Mouse (Mus musculus) neutrophil, adult 59 days (primary cell): Measurements from ENCODE around the gene Zfp688. TPM values are rescaled to one million over a fixed set of nuclear protein-coding genes. Genes with fewer than 3 reads are reported as not detected.

Experiments
- total RNA-seq, 2 experiments: library from RNA; stranded (reverse); gene quantifications; 1 replicate in 1 of 2; 2 replicates in 1 of 2; pipeline ENCODE4 v1.2.4; 2023

Zfp688 gene
- 10 to 100 TPM; 11.8 to 13.5 TPM for total RNA-seq

DNA sequence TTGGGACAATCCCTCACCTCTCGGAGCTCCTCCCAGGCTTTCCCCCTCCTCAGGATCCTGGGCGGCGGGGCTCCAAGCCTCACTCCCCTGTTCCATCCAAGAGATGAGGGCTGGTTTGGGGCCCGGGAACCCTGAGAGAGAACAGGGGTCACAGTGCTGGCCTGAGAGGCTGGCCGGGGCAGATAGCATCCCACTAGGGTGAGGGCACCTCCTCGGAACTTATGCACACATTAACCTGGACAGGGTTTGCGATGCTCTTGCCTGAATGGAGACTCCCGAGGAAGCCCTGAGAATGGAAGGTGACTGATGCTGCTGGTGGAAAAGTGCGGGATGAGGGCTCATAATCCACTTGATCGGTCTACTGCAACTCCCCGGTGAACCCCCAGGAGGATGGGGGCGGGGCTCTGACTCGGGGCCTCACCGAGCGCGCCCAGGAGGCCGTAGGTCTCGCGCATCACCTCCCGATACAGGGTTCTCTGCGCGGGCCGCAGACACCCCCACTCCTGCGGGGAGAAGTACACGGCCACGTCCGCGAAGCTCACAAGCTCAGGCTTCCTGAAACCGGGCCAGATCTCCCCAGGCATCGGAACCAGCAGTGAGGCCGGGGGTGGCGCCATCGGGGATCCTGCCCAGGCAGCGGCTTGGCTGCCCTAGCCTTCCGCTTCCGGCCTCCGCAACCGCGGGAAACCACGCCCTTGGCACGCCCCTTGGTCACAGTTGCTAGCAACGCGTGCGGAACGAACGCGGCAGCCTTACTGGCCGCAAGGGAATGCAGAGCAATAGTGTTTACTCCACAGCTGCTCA lies at the start of gene Zfp688:
Zfp688 (minus strand) TSS at position 681 of the 804 bp plus-strand sequence.

DNA sequence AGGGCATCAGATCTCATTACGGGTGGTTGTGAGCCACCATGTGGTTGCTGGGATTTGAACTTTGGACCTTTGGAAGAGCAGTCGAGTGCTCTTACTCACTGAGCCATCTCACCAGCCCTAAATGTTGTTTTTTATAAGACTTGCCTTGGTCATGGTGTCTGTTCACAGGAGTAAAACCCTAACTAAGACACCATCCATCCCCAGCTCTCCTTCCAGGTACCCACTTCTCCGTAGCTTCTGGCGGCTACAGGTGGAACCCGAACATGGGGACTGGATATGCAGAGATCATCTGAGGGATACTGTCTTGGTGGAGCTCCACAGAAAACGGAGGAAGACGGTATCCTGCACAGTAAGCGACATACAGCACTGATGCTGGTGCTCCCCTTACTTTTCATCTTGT lies 37.4 kb upstream of the Zfp688 start, which contains the start of gene Prr14:
Prr14 (plus strand) TSS at position 301 of the 400 bp plus-strand sequence.

GRCm38 (mm10) chr7:127448521-127449300 lies 26.8 kb upstream of the Zfp688 start, which contains the start of gene Zfp689:
Zfp689 (minus strand) TSS chr7:127449158.

GRCm38 (mm10) chr7:127406002-127406987 lies 15.6 kb downstream of the Zfp688 start, which contains the start of gene Zfp764:
Zfp764 (minus strand) TSS chr7:127406822.

DNA sequence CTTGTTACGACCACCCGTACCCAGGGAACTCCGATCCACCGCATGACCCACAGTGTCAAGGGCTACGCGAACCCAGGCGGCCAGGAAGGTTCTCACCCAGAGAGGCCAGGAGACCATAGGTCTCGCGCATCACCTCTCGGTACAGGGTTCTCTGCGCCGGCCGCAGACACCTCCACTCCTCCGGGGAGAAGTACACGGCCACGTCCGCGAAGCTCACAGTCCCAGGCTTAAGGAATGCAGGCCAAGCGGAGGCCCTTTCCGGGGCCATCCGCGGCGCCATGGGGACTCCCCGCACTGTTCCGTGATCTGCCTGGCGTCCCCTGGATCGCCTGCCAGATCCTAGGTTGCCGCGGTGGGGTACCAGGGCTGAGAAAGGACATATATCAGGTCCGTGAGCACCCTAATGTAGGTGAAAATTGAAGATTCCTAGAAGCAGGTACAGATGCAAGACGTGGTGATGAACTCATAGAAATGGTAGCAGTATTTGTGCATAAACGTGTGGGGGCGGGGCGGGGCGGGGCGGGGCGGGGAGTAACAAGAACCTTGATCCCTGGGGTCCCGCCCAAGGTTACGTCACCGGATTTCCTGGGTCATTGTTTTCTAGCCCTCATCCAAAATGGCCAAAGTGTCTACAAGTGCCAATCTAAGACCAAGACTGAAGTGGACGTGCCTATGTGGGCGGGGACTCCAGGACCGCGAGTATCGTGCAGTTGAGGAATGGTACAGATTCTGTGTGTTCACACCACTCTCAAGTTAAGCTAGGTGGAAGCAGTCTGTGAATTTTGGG lies 28.5 kb downstream of the Zfp688 start, which contains the start of gene E430018J23Rik:
E430018J23Rik (minus strand) TSS at position 473 of the 787 bp plus-strand sequence.

DNA sequence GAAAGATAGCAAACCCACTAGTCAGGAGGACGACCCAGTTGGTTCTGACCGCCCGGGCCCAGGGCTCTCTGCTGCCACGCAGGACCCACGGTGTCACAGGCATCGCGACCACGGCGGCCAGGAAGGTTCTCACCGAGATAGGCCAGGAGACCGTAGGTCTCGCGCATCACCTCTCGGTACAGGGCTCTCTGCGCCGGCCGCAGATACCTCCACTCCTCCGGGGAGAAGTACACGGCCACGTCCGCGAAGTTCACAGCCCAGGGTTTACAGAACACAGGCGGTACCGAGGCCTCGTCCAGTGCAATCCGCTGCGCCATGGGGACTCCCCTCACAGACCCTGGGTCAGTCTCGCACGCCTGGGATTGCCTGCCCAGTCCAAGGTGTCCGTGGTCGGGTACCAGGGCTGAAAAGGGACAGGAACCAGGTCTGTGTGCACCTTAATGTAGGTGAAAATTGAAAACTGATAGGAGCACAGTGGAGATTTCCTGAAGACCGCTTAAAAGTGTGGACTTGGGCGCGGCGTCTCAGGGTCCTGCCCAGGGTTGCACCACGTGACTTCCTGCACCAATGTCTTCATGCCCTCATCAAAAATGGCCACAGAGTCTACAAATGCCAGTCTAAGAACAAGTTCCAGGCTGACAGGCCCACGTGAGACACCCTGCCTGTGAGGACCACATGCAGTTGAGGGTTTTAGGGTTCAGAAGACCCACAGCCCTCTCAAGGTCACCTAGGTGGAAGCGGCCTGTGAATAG lies 35.1 kb downstream of the Zfp688 start, which contains the start of gene 9130019O22Rik:
9130019O22Rik (minus strand) TSS at position 526 of the 752 bp plus-strand sequence.

DNA sequence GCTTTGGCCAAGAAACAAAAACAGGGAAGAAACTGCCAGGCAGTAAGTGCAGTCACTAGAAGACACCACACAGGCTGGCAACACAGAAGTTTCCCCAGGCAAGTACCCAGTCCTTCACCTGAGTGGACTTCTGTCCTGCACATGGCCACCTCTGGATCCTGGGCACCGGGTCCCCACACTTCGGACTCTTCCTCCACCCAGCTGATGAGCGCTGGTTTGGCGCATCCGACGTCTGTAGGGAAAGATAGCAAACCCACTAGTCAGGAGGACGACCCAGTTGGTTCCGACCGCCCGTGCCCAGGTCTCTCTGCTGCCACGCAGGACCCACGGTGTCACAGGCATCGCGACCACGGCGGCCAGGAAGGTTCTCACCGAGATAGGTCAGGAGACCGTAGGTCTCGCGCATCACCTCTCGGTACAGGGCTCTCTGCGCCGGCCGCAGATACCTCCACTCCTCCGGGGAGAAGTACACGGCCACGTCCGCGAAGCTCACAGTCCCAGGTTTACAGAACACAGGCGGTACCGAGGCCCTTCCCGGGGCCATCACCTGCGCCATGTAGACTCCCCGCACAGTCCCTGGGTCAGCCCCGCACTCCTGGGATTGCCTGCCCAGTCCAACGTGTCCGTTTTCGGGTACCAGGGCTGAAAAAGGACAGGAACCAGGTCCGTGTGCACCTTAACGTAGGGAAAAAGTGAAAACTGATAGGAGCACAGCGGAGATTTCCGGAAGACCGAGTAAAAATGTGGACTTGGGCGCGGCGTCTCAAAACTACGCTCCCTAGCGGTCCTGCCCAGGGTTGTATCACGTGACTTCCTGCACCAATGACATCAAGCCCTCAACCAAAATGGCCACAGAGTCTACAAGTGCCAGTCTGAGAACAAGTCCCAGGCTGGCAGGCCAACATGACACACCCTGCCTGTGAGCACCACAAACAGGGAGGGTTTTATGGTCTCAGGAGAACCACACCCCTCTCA lies 46.3 kb downstream of the Zfp688 start, which contains the start of gene Zfp747:
Zfp747 (minus strand) TSS at position 780 of the 975 bp plus-strand sequence.

Other genes with a start within 250 kb of the Zfp688 start
- gene Cd2bp2, start 226.0 kb downstream of the Zfp688 start, total RNA-seq, result 10 to 100 TPM; 47.7 to 62.5 TPM
- gene Tbc1d10b, start 213.6 kb downstream of the Zfp688 start, total RNA-seq, result 100 to 1,000 TPM; 123 to 138 TPM
- gene Mylpf, start 213.2 kb downstream of the Zfp688 start, total RNA-seq, result 1 to 10 TPM; 7.7 to 8.4 TPM
- gene Zfp553, start 189.0 kb downstream of the Zfp688 start, total RNA-seq, result 1 to 10 TPM; 4.2 to 4.5 TPM
- 100 to 1,000 TPM; 106 to 111 TPM for gene Sept1, start 188.9 kb downstream of the Zfp688 start, total RNA-seq
- gene Zfp771, start 177.8 kb downstream of the Zfp688 start, total RNA-seq, result 1 to 10 TPM; 5.1 to 5.8 TPM
- 10 to 100 TPM; 28.7 to 31.2 TPM for gene Dctpp1, start 161.4 kb downstream of the Zfp688 start, total RNA-seq
- gene Sephs2, start 148.0 kb downstream of the Zfp688 start, total RNA-seq, result 100 to 1,000 TPM; 115 to 120 TPM
- gene Itgal, start 125.8 kb downstream of the Zfp688 start, total RNA-seq, result 100 to 1,000 TPM; 224 to 235 TPM
- 1 to 10 TPM; 7.0 to 9.0 TPM for gene Zfp768, start 76.5 kb downstream of the Zfp688 start, total RNA-seq
- 1 to 10 TPM; 6.7 to 6.8 TPM for gene Zfp747, start 46.0 kb downstream of the Zfp688 start, total RNA-seq
- 1 to 10 TPM; 1.1 to 3.0 TPM for gene 9130019O22Rik, start 34.9 kb downstream of the Zfp688 start, total RNA-seq
- gene E430018J23Rik, start 28.4 kb downstream of the Zfp688 start, total RNA-seq, result 1 to 10 TPM; 1.7 to 2.0 TPM
- gene Zfp764, start 15.2 kb downstream of the Zfp688 start, total RNA-seq, result 1 to 10 TPM; 3.0 to 3.9 TPM
- 1 to 10 TPM; 1.4 to 3.0 TPM for gene Zfp689, start 27.1 kb upstream of the Zfp688 start, total RNA-seq
- 100 to 1,000 TPM; 127 to 135 TPM for gene Prr14, start 37.5 kb upstream of the Zfp688 start, total RNA-seq
- gene Fbrs, start 57.1 kb upstream of the Zfp688 start, total RNA-seq, result 100 to 1,000 TPM; 244 to 257 TPM
- 10 to 100 TPM; 74.2 to 78.1 TPM for gene Srcap, start 89.9 kb upstream of the Zfp688 start, total RNA-seq
- 10 to 100 TPM; 20.3 to 21.7 TPM for gene Gm42715, start 97.5 kb upstream of the Zfp688 start, total RNA-seq
- gene Tmem265, start 139.3 kb upstream of the Zfp688 start, total RNA-seq, result not detected
- 100 to 1,000 TPM; 104 to 116 TPM for gene Phkg2, start 151.3 kb upstream of the Zfp688 start, total RNA-seq
- gene Ccdc189, start 166.5 kb upstream of the Zfp688 start, total RNA-seq, result 10 to 100 TPM; 16.7 to 19.2 TPM
- gene Rnf40, start 166.7 kb upstream of the Zfp688 start, total RNA-seq, result 100 to 1,000 TPM; 158 to 167 TPM
- gene Zfp629, start 193.7 kb upstream of the Zfp688 start, total RNA-seq, result 1 to 10 TPM; 2.3 to 5.2 TPM